Mouse (Mus musculus): ENCODE measurements around the gene Npffr2. TPM values are rescaled to one million over a fixed set of nuclear protein-coding genes. Genes with fewer than 3 reads are reported as not detected.
"Not testable (repeated sequence)": the region's sequence is repeated elsewhere in the genome, so short reads cannot be mapped to it uniquely, and the experiment has no call there.

Npffr2 gene
- not detected for total RNA-seq (2021)
- long read RNA-seq, experiment 1 = 0 reads
- long read RNA-seq, experiment 2 = 0 reads

- peak; percentile 24 for DNase-seq
Measured at GRCm38 (mm10) chr5:89526878-89527578, at the start of gene Npffr2. Npffr2 (plus strand) TSS chr5:89527429.

- DNase-seq = no peak
Measured at GRCm38 (mm10) chr5:89492560-89492959, 34.7 kb upstream of the Npffr2 start.

- DNase-seq = peak; percentile 36
Measured at GRCm38 (mm10) chr5:89500182-89500581, 27.0 kb upstream of the Npffr2 start.

- DNase-seq = no peak
Measured at GRCm38 (mm10) chr5:89518641-89519040, 8.6 kb upstream of the Npffr2 start.

GRCm38 (mm10) chr5:89526181-89526778 lies 949 bp upstream of the Npffr2 start:
- no peak for DNase-seq

- no peak for DNase-seq
Measured at GRCm38 (mm10) chr5:89528951-89529350, 1.7 kb downstream of the Npffr2 start.

- no peak for DNase-seq
Measured at GRCm38 (mm10) chr5:89529391-89529790, 2.2 kb downstream of the Npffr2 start.

GRCm38 (mm10) chr5:89536018-89536417 lies 8.8 kb downstream of the Npffr2 start:
- DNase-seq = no peak

- DNase-seq = no peak
Measured at GRCm38 (mm10) chr5:89542472-89542871, 15.2 kb downstream of the Npffr2 start.

GRCm38 (mm10) chr5:89543476-89543875 lies 16.2 kb downstream of the Npffr2 start:
- peak; percentile 73 for DNase-seq

GRCm38 (mm10) chr5:89559118-89559517 lies 31.9 kb downstream of the Npffr2 start:
- DNase-seq = not testable (repeated sequence)

- DNase-seq = no peak
Measured at GRCm38 (mm10) chr5:89561381-89561780, 34.2 kb downstream of the Npffr2 start.

- no peak for DNase-seq
Measured at GRCm38 (mm10) chr5:89578678-89579077, 51.4 kb downstream of the Npffr2 start.

- DNase-seq = no peak
Measured at GRCm38 (mm10) chr5:89579181-89579580, 52.0 kb downstream of the Npffr2 start.

- DNase-seq = no peak
Measured at GRCm38 (mm10) chr5:89581143-89581542, 53.9 kb downstream of the Npffr2 start.

GRCm38 (mm10) chr5:89581742-89582366 lies 54.6 kb downstream of the Npffr2 start:
- DNase-seq = no peak

- no peak for DNase-seq
Measured at GRCm38 (mm10) chr5:89585021-89585420, 57.8 kb downstream of the Npffr2 start.

GRCm38 (mm10) chr5:89592301-89592700 lies 65.1 kb downstream of the Npffr2 start:
- DNase-seq = no peak

- no peak for DNase-seq
Measured at GRCm38 (mm10) chr5:89611322-89612015, 84.2 kb downstream of the Npffr2 start.

GRCm38 (mm10) chr5:89612262-89612661 lies 85.0 kb downstream of the Npffr2 start:
- DNase-seq = no peak

- no peak for DNase-seq
Measured at GRCm38 (mm10) chr5:89631599-89631998, 104.4 kb downstream of the Npffr2 start.

Measured in adrenal gland, postnatal 10 days (tissue).